Mouse (Mus musculus) olfactory bulb, adult 2 months (tissue): ENCODE measurements around the gene Tomm20.

Experiments used
- CTCF ChIP-seq: fragments of 200-500 bp; IDR thresholded peaks from 2 replicates; pipeline ENCODE4 v1.5.1; 2012; ENCODE audit warnings: low read depth, mild to moderate bottlenecking, low read length, moderate library complexity; ENCODE audit not compliant: insufficient read depth
- POLR2A ChIP-seq: fragments of 200-500 bp; IDR thresholded peaks from 2 replicates; pipeline ENCODE4 v1.6.1; 2012; ENCODE audit warnings: mild to moderate bottlenecking, low read depth, low read length, moderate library complexity; ENCODE audit not compliant: insufficient read depth

DNA sequence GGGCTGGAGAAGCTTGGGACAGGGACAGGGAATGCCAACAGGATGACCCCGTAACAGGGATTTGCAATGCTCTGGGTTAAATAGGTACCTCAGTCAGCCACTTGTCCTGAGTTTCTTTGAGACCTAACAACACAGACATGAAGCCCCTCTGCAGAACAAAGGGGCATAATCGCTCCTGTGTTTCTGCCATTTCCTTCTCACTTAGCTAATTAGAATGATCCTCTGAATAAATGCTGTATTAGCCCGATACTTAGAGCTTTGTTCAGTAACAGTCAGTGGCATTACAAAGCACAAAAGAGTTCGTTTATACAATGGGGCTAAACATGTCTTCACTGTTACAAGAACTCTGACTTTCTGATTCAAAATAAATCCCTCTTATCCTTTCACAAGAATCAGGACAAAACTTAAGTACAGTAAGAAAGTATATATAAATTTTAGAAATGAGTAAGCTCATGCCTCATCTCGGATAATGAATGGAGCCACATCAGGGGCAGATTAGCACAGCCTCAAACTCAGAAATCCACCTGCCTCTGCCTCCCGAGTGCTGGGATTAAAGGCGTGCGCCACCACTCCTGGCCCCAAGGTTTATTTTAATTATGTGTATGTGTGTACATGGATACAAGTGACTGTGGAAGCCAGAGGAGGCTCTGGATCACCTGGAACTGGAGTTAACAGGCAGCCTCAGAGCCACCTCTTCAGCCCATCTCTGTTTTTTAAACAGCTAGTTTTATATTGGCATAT, 31.1 kb upstream of the Tomm20 start:
- TF ChIP-seq CTCF (no peak), POLR2A (no peak)
